Mouse (Mus musculus): Measurements from ENCODE around the gene Spint2. TPM values are rescaled to one million over a fixed set of nuclear protein-coding genes. Genes with fewer than 3 reads are reported as not detected.
A peak's percentile ranks its signal among the peaks of the same experiment; 100 is the strongest.

Gene Spint2
- total and polyA plus RNA-seq, 3 experiments = 4.1 to 29.1 TPM; not detected in 1

GRCm38 (mm10) chr7:29244732-29245416, 36.8 kb downstream of the Spint2 start:
- H3K4me1 ChIP-seq (ENCODE audit: control insufficient read depth in 1 of 2, insufficient read depth in 2 of 2) = peaks cover 0 to 7% of the 10 kb centered on the region in 2 experiments; a peak in 1 of 4 replicates
- peak; percentile 41 for DNase-seq (ENCODE audit: extremely low read depth)
- no peaks in the 10 kb centered on the region for H3K27me3 ChIP-seq (replicated peaks)
- no peak overlapping the region for H3K9ac ChIP-seq (ENCODE audit: insufficient read depth, low read depth)
- dilution Hi-C loops (cut with MboI; ENCODE audit: extremely low pct_ligation_motif_present, extremely low pct_unique_long_range_greater_than_20kb, low sequenced_read_pairs) = no loop called here
- TF ChIP-seq SIN3A (IDR thresholded peaks at IDR 0.05; ENCODE audit: low read length) (no peak), USF1 (IDR thresholded peaks at IDR 0.05; ENCODE audit: low read depth, low read length) (no peak), SMC3 (IDR thresholded peaks at IDR 0.05; ENCODE audit: low read depth, low read length) (peak; percentile 85), RAD21 (IDR thresholded peaks at IDR 0.05; ENCODE audit: low read depth, low read length) (peak; percentile 53), MAFK (IDR thresholded peaks at IDR 0.05; ENCODE audit: insufficient replicate concordance, low read length) (no peak), E2F4 (IDR thresholded peaks at IDR 0.05; ENCODE audit: insufficient replicate concordance, low read depth, low read length) (no peak), CTCF (conservative IDR thresholded peaks at IDR 0.05 in 1 of 2, IDR thresholded peaks at IDR 0.05 in 1 of 2; ENCODE audit: low read depth in 2 of 2, low read length in 2 of 2) (peak; percentile 50 to 77)
- H3K79me2 ChIP-seq (replicated peaks; ENCODE audit: control insufficient read depth, extremely low read depth, insufficient read depth, poor library complexity, severe bottlenecking) = no peaks in the 10 kb centered on the region; the same call in 1 of the 2 replicates
- H3K27ac ChIP-seq (ENCODE audit: insufficient read depth, low read depth) = no peak overlapping the region
- no peak overlapping the region for H3K4me3 ChIP-seq (replicated peaks in 1 of 3; ENCODE audit: low read depth in 2 of 3, low read length in 2 of 3, poor library complexity in 1 of 3)
- peaks cover 29 to 73% of the 10 kb centered on the region in 2 experiments for H3K36me3 ChIP-seq (replicated peaks in 1 of 2; ENCODE audit: control insufficient read depth in 1 of 2, insufficient read depth in 1 of 2, low read length in 1 of 2)
- in situ Hi-C loops (cut with MboI; ENCODE audit: low pct_ligation_motif_present, low pct_unique_long_range_greater_than_20kb, low sequenced_read_pairs) = loop anchor here (5.0 kb wide), 1 partner anchor 33 kb away; the partner anchor contains the start of gene Catsperg1
- H3K4me2 ChIP-seq (ENCODE audit: insufficient read depth, low read depth, poor library complexity, severe bottlenecking) = no peak overlapping the region
- no peaks in the 10 kb centered on the region for H3K9me3 ChIP-seq (replicated peaks; ENCODE audit: low read length)

- dilution Hi-C loops (cut with MboI; ENCODE audit: extremely low pct_ligation_motif_present, extremely low pct_unique_long_range_greater_than_20kb, low sequenced_read_pairs) = no loop called here
- Histone ChIP-seq H3K4me3 (replicated peaks in 1 of 3; ENCODE audit: low read depth in 2 of 3, low read length in 2 of 3, poor library complexity in 1 of 3) (peak within 1 kb of the TSS; percentile 72 to 87 (median 76)), H3K4me1 (ENCODE audit: control insufficient read depth in 1 of 2, insufficient read depth in 2 of 2) (peaks cover 5 to 22% of the 10 kb centered on the region in 2 experiments)
- TF ChIP-seq USF2 (conservative IDR thresholded peaks at IDR 0.05; ENCODE audit: low read depth, low read length) (no peak; the same call in 1 of the 2 replicates), ETS1 (conservative IDR thresholded peaks at IDR 0.05; ENCODE audit: low read depth, low read length) (peak; percentile 69), MXI1 (IDR thresholded peaks at IDR 0.05; ENCODE audit: low read depth, low read length) (peak; percentile 91; the same call in 1 of the 2 replicates), NELFE (IDR thresholded peaks at IDR 0.05; ENCODE audit: low read depth, low read length) (peak; percentile 59), UBTF (IDR thresholded peaks at IDR 0.05; ENCODE audit: low read depth, low read length) (peak; percentile 59; the same call in 1 of the 2 replicates), JUND (conservative IDR thresholded peaks at IDR 0.05; ENCODE audit: low read depth, low read length) (no peak), CTCF (conservative IDR thresholded peaks at IDR 0.05 in 1 of 2, IDR thresholded peaks at IDR 0.05 in 1 of 2; ENCODE audit: low read depth in 2 of 2, low read length in 2 of 2) (peak in 1 of 2 experiments; percentile 10; a peak in 2 of 4 replicates), KAT2A (IDR thresholded peaks at IDR 0.05; ENCODE audit: insufficient replicate concordance, low read length) (peak; percentile 60; the same call in 1 of the 2 replicates), CHD2 (IDR thresholded peaks at IDR 0.05; ENCODE audit: low read length) (peak; percentile 98), GABPA (IDR thresholded peaks at IDR 0.05; ENCODE audit: insufficient replicate concordance, low read depth, low read length) (no peak), HCFC1 (IDR thresholded peaks at IDR 0.05; ENCODE audit: low read depth, low read length) (peak; percentile 81), MYC (IDR thresholded peaks at IDR 0.05; ENCODE audit: low read depth, low read length) (peak; percentile 78; the same call in 1 of the 2 replicates), EP300 (IDR thresholded peaks at IDR 0.05; ENCODE audit: low read length) (no peak), USF1 (IDR thresholded peaks at IDR 0.05; ENCODE audit: low read depth, low read length) (peak; percentile 21), SIN3A (IDR thresholded peaks at IDR 0.05; ENCODE audit: low read length) (peak; percentile 79), POLR2A (IDR thresholded peaks at IDR 0.05; ENCODE audit: low read depth, low read length) (peak; percentile 95), TCF12 (IDR thresholded peaks at IDR 0.05; ENCODE audit: low read depth, low read length) (peak; percentile 74), MAZ (IDR thresholded peaks at IDR 0.05; ENCODE audit: low read depth, low read length) (no peak), RAD21 (IDR thresholded peaks at IDR 0.05; ENCODE audit: low read depth, low read length) (no peak), CHD1 (IDR thresholded peaks at IDR 0.05; ENCODE audit: low read depth, low read length) (0 out of 2 replicates have a peak, but pooled peaks have one; percentile 25), RCOR1 (conservative IDR thresholded peaks at IDR 0.05; ENCODE audit: low read depth, low read length) (no peak), E2F4 (IDR thresholded peaks at IDR 0.05; ENCODE audit: insufficient replicate concordance, low read depth, low read length) (peak; percentile 55; the same call in 1 of the 2 replicates), POLR2AphosphoS2 (IDR thresholded peaks at IDR 0.05; ENCODE audit: low read depth, low read length) (peak; percentile 82; the same call in 1 of the 2 replicates), IRF4 (IDR thresholded peaks at IDR 0.05; ENCODE audit: low read depth, low read length) (peak; percentile 79), ZKSCAN1 (IDR thresholded peaks at IDR 0.05; ENCODE audit: borderline replicate concordance, low read depth, low read length) (no peak)
These were observed 43.4 kb downstream of the Spint2 start, which contains the start of gene Yif1b for GRCm38 (mm10) chr7:29238019-29238967. Yif1b (plus strand) TSS chr7:29238329.

More at GRCm38 (mm10) chr7:29238019-29238967, 43.4 kb downstream of the Spint2 start, which contains the start of gene Yif1b:
- no peaks in the 10 kb centered on the region for H3K9me3 ChIP-seq (replicated peaks; ENCODE audit: low read length)
- H3K27ac ChIP-seq (ENCODE audit: insufficient read depth, low read depth) = peak within 1 kb of the TSS; percentile 71
- in situ Hi-C loops (cut with MboI; ENCODE audit: low pct_ligation_motif_present, low pct_unique_long_range_greater_than_20kb, low sequenced_read_pairs) = no loop called here
- peak within 1 kb of the TSS; percentile 83 for H3K4me2 ChIP-seq (ENCODE audit: insufficient read depth, low read depth, poor library complexity, severe bottlenecking)
- H3K79me2 ChIP-seq (replicated peaks; ENCODE audit: control insufficient read depth, extremely low read depth, insufficient read depth, poor library complexity, severe bottlenecking) = no peaks in the 10 kb centered on the region; the same call in 1 of the 2 replicates
- no peaks in the 10 kb centered on the region for H3K27me3 ChIP-seq (replicated peaks)
- H3K9ac ChIP-seq (ENCODE audit: insufficient read depth, low read depth) = peak within 1 kb of the TSS; percentile 73
- DNase-seq (ENCODE audit: extremely low read depth) = peak; percentile 100
- peaks cover 0 to 16% of the 10 kb centered on the region in 2 experiments for H3K36me3 ChIP-seq (replicated peaks in 1 of 2; ENCODE audit: control insufficient read depth in 1 of 2, insufficient read depth in 1 of 2, low read length in 1 of 2)
